Mouse (Mus musculus): ENCODE data around the gene Tubb5. TPM values are rescaled to one million over a fixed set of nuclear protein-coding genes. Genes with fewer than 3 reads are reported as not detected.
"Not testable (repeated sequence)": the region's sequence is repeated elsewhere in the genome, so short reads cannot be mapped to it uniquely, and the experiment has no call there.

The Tubb5 gene
- polyA plus RNA-seq, 1 experiment from 2014 or later: 1,042 TPM

DNA sequence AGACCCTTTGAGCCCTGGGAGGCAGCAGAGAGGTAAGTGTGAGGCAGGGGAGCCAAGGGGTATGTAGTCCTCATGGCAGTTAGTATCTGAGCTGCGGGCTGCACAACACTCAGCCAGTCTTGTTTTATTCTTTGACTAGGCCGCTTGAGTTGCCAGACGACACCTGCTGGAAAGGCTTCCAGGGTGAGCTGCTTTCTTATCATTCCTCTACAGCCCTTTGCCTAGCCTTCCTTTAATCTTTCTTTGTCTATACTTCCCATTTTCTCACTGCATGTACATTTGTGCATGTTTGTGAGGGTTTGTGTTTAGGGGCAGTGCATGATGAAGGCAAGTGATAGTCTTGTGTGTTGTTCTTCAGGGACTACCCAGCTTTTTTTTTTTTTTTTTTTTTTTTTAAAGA is 12.9 kb upstream of the Tubb5 start:
- no peak overlapping the region for H3K9ac ChIP-seq
- no peaks in the 10 kb centered on the region for H3K27me3 ChIP-seq
- no peaks in the 10 kb centered on the region for H3K4me1 ChIP-seq
- WGBS: 82% methylated on average over 3 of the region's 3 CpGs
- H3K9me3 ChIP-seq: no peaks in the 10 kb centered on the region
- H3K4me3 ChIP-seq: no peak overlapping the region
- no peak overlapping the region for H3K27ac ChIP-seq
- H3K36me3 ChIP-seq: peaks cover 89% of the 10 kb centered on the region
- H3K4me2 ChIP-seq: no peak overlapping the region
- ATAC-seq (ENCODE audit: borderline replicate concordance, extremely low read depth, low FRiP score, low TSS enrichment): no peak

- H3K4me3 ChIP-seq: no peak overlapping the region
- no peaks in the 10 kb centered on the region for H3K9me3 ChIP-seq
- H3K27me3 ChIP-seq: no peaks in the 10 kb centered on the region
- H3K27ac ChIP-seq: no peak overlapping the region
- no peak overlapping the region for H3K4me2 ChIP-seq
- no peaks in the 10 kb centered on the region for H3K4me1 ChIP-seq
- no peak for ATAC-seq (ENCODE audit: borderline replicate concordance, extremely low read depth, low FRiP score, low TSS enrichment)
- WGBS: 64% methylated on average over 1 of the region's 1 CpGs
- no peak overlapping the region for H3K9ac ChIP-seq
- H3K36me3 ChIP-seq: peaks cover 86% of the 10 kb centered on the region
Observed at GRCm38 (mm10) chr17:35848112-35848511, 10.0 kb upstream of the Tubb5 start.

GRCm38 (mm10) chr17:35843514-35843913 is 5.4 kb upstream of the Tubb5 start:
- no peak overlapping the region for H3K4me3 ChIP-seq
- H3K9me3 ChIP-seq: no peaks in the 10 kb centered on the region
- H3K27ac ChIP-seq: no peak overlapping the region
- peaks cover 42% of the 10 kb centered on the region for H3K36me3 ChIP-seq
- H3K4me1 ChIP-seq: peaks cover 15% of the 10 kb centered on the region; the same call in 1 of the 2 replicates
- H3K9ac ChIP-seq: no peak overlapping the region
- WGBS: 93% methylated on average over 3 of the region's 3 CpGs
- H3K4me2 ChIP-seq: no peak overlapping the region
- H3K27me3 ChIP-seq: no peaks in the 10 kb centered on the region
- ATAC-seq (ENCODE audit: borderline replicate concordance, extremely low read depth, low FRiP score, low TSS enrichment): no peak

- 13% methylated on average over 11 of the region's 11 CpGs for WGBS
- peak overlapping the region; percentile 58 for H3K4me3 ChIP-seq
- no peaks in the 10 kb centered on the region for H3K27me3 ChIP-seq
- H3K4me1 ChIP-seq: peaks cover 15% of the 10 kb centered on the region; the same call in 1 of the 2 replicates
- H3K9me3 ChIP-seq: no peaks in the 10 kb centered on the region
- peak overlapping the region; percentile 51 for H3K9ac ChIP-seq
- peak overlapping the region; percentile 57 for H3K4me2 ChIP-seq
- ATAC-seq (ENCODE audit: borderline replicate concordance, extremely low read depth, low FRiP score, low TSS enrichment): no peak
- peak overlapping the region; percentile 85 for H3K27ac ChIP-seq
- peaks cover 27% of the 10 kb centered on the region for H3K36me3 ChIP-seq
Observed at GRCm38 (mm10) chr17:35842006-35842405, 3.9 kb upstream of the Tubb5 start.

GRCm38 (mm10) chr17:35841076-35841950 is 3.2 kb upstream of the Tubb5 start, which contains the start of gene Mdc1:
Gene Mdc1, plus strand, starts transcription at chr17:35841515.
- H3K9me3 ChIP-seq: no peaks in the 10 kb centered on the region
- peak within 1 kb of the TSS; percentile 58 for H3K4me3 ChIP-seq
- no peaks in the 10 kb centered on the region for H3K27me3 ChIP-seq
- H3K9ac ChIP-seq: peak within 1 kb of the TSS; percentile 51
- H3K27ac ChIP-seq: peak within 1 kb of the TSS; percentile 85
- peak; percentile 93 for ATAC-seq (ENCODE audit: borderline replicate concordance, extremely low read depth, low FRiP score, low TSS enrichment)
- peak within 1 kb of the TSS; percentile 57 for H3K4me2 ChIP-seq
- H3K36me3 ChIP-seq: peaks cover 22% of the 10 kb centered on the region
- WGBS: under 1% methylated on average over 59 of the region's 59 CpGs
- peaks cover 15% of the 10 kb centered on the region; the same call in 1 of the 2 replicates for H3K4me1 ChIP-seq

DNA sequence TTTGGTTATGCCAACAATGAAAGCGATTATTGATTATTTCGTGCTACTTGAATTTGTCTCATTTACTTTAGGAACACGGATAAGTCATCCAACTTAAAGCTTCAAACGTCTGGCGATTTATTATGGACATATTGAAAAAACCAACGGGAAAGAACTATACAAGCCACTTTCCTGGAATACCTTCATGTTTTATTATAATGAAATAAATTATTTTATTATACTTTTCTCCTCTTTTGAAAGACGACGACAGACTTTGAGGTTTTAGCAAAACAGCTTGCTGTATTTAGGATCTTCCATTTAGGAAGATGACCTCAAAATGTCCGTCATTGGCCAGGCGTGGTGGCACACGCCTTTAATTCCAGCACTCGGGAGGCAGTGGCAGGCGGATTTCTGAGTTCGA is 2.5 kb upstream of the Tubb5 start:
- Histone ChIP-seq H3K4me2 (peak overlapping the region; percentile 51), H3K27me3 (no peaks in the 10 kb centered on the region), H3K36me3 (peaks cover 22% of the 10 kb centered on the region), H3K9me3 (no peaks in the 10 kb centered on the region), H3K4me1 (peaks cover 21% of the 10 kb centered on the region), H3K9ac (no peak overlapping the region), H3K4me3 (peak overlapping the region; percentile 58), H3K27ac (peak overlapping the region; percentile 54; the same call in 1 of the 2 replicates)
- no peak for ATAC-seq (ENCODE audit: borderline replicate concordance, extremely low read depth, low FRiP score, low TSS enrichment)
- 49% methylated on average over 14 of the region's 14 CpGs for WGBS

DNA sequence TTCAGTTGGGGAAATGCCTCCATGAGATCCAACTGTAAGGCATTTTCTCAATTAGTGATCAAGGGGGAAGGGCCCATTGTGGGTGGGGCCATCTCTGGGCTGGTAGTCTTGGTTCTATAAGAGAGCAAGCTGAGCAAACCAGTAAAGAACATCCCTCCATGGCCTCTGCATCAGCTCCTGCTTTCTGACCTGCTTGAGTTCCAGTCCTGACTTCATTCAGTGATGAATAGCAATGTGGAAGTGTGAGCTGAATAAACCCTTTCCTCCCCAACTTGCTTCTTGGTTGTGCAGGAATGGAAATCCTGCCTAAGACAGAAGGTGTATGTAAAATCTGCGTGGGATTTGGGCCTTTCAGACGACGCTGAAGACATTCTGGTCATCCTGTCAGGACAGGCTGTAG is 896 bp upstream of the Tubb5 start:
- not testable (repeated sequence) for H3K9me3 ChIP-seq; ATAC-seq (ENCODE audit: borderline replicate concordance, extremely low read depth, low FRiP score, low TSS enrichment); H3K27me3 ChIP-seq
- H3K4me3 ChIP-seq: peak overlapping the region; percentile 65
- H3K4me1 ChIP-seq: peaks cover 35% of the 10 kb centered on the region
- H3K4me2 ChIP-seq: peak overlapping the region; percentile 81
- peak overlapping the region; percentile 50 for H3K9ac ChIP-seq
- H3K36me3 ChIP-seq: peaks cover 25% of the 10 kb centered on the region
- H3K27ac ChIP-seq: peak overlapping the region; percentile 98
- 39% methylated on average over 3 of the region's 3 CpGs for WGBS

DNA sequence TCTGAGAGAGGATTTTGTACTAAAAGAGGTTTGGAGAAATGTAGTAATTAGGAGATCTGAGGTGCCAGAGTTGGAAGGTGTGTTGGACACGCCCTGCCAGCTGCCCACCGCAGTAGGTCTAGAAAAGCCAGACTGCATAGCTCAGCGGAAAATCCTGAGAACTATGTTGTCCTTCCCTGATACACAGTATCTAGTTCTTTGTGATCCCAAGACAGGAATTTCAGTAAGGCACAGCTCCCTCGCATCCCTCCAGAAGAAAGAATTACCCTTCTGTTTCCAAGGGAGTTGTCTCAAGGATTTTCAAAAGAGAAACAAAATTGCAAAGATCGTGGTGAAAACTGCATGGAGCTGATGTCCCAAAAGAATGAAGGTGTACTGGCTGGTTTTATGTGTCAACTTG is 464 bp upstream of the Tubb5 start:
- peaks cover 39% of the 10 kb centered on the region for H3K4me1 ChIP-seq
- H3K27ac ChIP-seq: peak overlapping the region; percentile 98
- H3K9ac ChIP-seq: peak overlapping the region; percentile 50
- H3K4me3 ChIP-seq: peak overlapping the region; percentile 65
- H3K36me3 ChIP-seq: peaks cover 29% of the 10 kb centered on the region
- no peak for ATAC-seq (ENCODE audit: borderline replicate concordance, extremely low read depth, low FRiP score, low TSS enrichment)
- peak overlapping the region; percentile 81 for H3K4me2 ChIP-seq
- under 1% methylated on average over 5 of the region's 5 CpGs for WGBS
- H3K27me3 ChIP-seq: no peaks in the 10 kb centered on the region
- H3K9me3 ChIP-seq: no peaks in the 10 kb centered on the region

- peak overlapping the region; percentile 81 for H3K4me2 ChIP-seq
- H3K4me1 ChIP-seq: peaks cover 41% of the 10 kb centered on the region
- H3K4me3 ChIP-seq: peak overlapping the region; percentile 65
- no peaks in the 10 kb centered on the region for H3K27me3 ChIP-seq
- no peaks in the 10 kb centered on the region for H3K9me3 ChIP-seq
- H3K36me3 ChIP-seq: peaks cover 40% of the 10 kb centered on the region
- peak overlapping the region; percentile 98 for H3K27ac ChIP-seq
- peak overlapping the region; percentile 92 for H3K9ac ChIP-seq
- WGBS: under 1% methylated on average over 18 of the region's 18 CpGs
- ATAC-seq (ENCODE audit: borderline replicate concordance, extremely low read depth, low FRiP score, low TSS enrichment): peak; percentile 6; the same call in 1 of the 2 replicates
Observed at GRCm38 (mm10) chr17:35837487-35837886, 619 bp downstream of the Tubb5 start.

GRCm38 (mm10) chr17:35836991-35837422 is 1.1 kb downstream of the Tubb5 start:
- Histone ChIP-seq H3K4me1 (peaks cover 40% of the 10 kb centered on the region), H3K9me3 (no peaks in the 10 kb centered on the region), H3K4me2 (peak overlapping the region; percentile 81), H3K4me3 (peak overlapping the region; percentile 65), H3K9ac (peak overlapping the region; percentile 92), H3K27me3 (no peaks in the 10 kb centered on the region), H3K36me3 (peaks cover 45% of the 10 kb centered on the region), H3K27ac (peak overlapping the region; percentile 98)
- WGBS: 0% methylated on average over 25 of the region's 25 CpGs
- peak; percentile 46 for ATAC-seq (ENCODE audit: borderline replicate concordance, extremely low read depth, low FRiP score, low TSS enrichment)

DNA sequence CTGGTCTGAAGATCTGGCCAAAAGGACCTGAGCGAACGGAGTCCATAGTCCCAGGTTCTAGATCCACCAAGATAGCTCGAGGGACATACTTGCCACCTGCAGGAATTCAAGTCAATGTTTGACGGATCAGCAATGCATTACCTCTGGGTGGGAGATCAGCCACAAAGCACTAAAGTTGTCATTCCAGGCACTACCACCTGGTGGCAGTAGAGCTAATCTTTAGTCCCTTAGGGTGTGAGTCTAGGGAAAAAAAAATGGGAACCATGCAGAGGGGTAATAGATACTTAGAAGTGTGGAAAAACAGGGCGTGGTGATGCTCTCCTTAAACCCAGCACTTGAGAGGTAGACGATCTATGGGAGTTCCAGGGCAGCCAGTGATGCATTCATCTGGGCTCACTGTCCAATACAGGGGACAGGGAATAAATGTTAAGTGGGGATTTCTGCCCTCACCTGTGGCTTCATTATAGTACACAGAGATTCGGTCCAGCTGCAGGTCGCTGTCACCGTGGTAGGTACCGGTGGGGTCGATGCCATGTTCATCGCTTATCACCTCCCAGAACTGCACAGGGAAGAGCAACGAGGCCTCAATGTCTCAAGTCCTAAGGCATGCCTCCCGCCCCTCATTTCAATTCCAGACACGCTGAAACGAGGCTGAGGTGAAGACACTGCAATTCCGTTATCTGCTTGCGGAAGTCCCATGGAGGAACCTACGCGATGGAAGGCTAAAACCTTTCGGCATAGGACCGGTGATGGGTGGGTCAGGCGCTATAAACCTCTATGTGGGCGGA is 1.7 kb downstream of the Tubb5 start:
- Histone ChIP-seq H3K36me3 (peaks cover 48% of the 10 kb centered on the region), H3K9me3 (no peaks in the 10 kb centered on the region), H3K4me2 (peak overlapping the region; percentile 81), H3K4me3 (peak overlapping the region; percentile 65), H3K27me3 (no peaks in the 10 kb centered on the region), H3K27ac (peak overlapping the region; percentile 98), H3K9ac (peak overlapping the region; percentile 92), H3K4me1 (peaks cover 40% of the 10 kb centered on the region)
- 4% methylated on average over 24 of the region's 24 CpGs for WGBS
- no peak for ATAC-seq (ENCODE audit: borderline replicate concordance, extremely low read depth, low FRiP score, low TSS enrichment)

All from lung, embryonic 15.5 days (tissue).